Mouse (Mus musculus) heart, adult 8-10 months (tissue): Measurements from ENCODE around the gene Ccnl1. TPM values are rescaled to one million over a fixed set of nuclear protein-coding genes. Genes with fewer than 3 reads are reported as not detected.

Experiments
- DNase-seq: peaks from one replicate; pipeline ENCODE4 v3.0.0; 2022; ENCODE audit warnings: low spot score
- total RNA-seq, 4 experiments: library from RNA; stranded (reverse); gene quantifications; 2 replicates each; pipeline ENCODE4 v1.2.4; 2022

Ccnl1 gene
- 10 to 100 TPM; 14.9 to 20.4 (median 16.9) TPM for total RNA-seq

DNA sequence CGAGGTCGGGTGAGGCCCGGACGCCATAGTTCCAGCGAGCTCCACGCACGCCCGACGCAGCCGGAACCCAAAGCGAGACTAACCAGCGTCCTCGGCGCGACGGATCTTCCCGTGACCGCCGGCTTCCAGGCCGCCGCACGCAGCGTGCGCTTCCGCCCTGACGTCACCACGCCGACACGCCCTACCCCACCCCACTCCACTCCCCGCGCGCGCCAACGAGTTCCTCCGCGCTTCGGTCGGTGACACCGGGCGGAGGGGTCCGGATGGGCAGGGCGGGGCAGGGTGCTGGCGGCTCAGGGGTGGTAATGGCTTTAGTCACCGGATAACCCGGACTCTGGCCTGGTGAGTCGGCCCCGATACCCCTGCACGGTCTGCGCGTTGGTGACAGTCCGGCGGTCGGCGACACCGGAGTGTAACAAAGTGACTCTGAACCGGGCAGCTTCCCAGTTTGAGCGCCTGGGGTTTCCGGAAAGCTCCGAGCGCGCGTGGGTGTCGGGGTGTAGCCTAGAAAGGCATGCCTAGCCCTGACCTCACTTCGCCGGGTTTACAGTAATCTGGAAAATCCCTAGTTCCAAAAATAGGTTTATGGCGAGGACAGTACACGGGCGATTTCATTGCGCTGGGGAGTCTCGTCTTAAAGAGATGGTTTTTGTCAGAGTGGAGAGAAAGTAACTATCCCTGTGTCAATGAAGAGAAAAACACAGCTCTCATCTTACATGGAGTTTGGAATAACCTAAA lies at the start of gene Ccnl1:
Gene Ccnl1, minus strand, starts transcription at position 148 of the 738 bp plus-strand sequence.
- peak; percentile 96 for DNase-seq

DNA sequence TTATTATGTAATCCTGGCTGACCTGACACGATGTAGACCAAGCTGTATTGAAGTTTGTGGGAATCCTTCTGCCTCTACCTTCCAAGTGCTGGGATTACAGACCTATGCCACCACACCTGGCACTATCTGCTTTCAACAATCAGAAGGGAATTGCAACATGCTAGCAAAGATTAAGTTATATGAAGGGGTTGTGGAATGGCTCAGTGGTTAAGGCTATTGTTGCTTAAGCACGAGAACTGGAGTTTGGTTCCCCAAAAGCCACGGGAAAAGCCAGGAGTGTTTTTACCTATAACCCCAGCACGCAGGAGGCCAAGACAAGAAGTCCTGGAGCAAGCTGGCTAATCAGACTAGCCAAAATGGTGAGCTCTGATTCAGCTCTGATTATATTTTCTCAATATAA lies 46.9 kb upstream of the Ccnl1 start:
- DNase-seq, result no peak

GRCm38 (mm10) chr3:66004220-66004951 lies 46.3 kb upstream of the Ccnl1 start:
- DNase-seq, result no peak

DNA sequence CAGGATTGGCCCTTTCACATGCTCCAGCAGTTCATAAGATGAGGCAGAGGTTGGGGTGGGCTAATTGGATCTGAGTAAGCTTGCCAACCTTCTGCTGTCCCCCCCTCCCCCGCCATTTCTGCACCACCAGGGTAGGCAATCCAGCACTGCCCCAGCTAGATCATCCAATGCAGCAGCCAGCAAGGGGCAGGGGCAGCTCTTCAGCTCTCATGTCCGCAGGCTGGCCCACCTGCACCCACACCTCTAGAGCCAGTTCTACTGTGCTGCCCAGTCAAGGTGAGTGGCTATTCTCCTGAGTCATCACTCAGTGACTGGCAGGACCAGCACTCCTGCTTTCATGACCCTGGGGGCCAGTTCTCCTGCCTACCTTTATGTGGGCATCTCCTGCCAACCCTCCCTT lies 42.4 kb upstream of the Ccnl1 start:
- DNase-seq, result no peak

- no peak for DNase-seq
Measured at GRCm38 (mm10) chr3:65997360-65998008, 39.4 kb upstream of the Ccnl1 start.

GRCm38 (mm10) chr3:65992395-65993340 lies 34.6 kb upstream of the Ccnl1 start:
- no peak for DNase-seq

- DNase-seq, result peak; percentile 66
Measured at GRCm38 (mm10) chr3:65990957-65991646, 33.1 kb upstream of the Ccnl1 start.

DNA sequence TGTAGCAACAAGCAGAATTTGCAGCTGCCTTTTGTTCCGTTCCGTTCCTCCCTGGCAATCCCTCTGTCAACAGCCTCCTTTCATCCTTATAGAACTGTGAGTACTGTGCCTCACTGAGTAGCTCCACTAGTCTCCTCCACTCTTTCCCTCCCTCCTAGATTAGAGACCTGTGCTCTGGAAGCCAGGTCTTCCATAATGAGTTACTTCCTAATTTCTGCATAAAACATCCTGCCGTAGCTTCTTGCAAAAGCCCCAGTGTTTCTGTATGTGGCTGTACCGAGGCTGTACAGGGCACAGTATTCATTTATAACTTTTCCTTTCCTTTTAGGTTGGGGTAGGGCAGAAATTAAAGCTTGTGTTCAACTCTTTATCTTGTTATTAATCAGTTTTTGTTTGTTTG lies 32.5 kb upstream of the Ccnl1 start:
- DNase-seq, result no peak

DNA sequence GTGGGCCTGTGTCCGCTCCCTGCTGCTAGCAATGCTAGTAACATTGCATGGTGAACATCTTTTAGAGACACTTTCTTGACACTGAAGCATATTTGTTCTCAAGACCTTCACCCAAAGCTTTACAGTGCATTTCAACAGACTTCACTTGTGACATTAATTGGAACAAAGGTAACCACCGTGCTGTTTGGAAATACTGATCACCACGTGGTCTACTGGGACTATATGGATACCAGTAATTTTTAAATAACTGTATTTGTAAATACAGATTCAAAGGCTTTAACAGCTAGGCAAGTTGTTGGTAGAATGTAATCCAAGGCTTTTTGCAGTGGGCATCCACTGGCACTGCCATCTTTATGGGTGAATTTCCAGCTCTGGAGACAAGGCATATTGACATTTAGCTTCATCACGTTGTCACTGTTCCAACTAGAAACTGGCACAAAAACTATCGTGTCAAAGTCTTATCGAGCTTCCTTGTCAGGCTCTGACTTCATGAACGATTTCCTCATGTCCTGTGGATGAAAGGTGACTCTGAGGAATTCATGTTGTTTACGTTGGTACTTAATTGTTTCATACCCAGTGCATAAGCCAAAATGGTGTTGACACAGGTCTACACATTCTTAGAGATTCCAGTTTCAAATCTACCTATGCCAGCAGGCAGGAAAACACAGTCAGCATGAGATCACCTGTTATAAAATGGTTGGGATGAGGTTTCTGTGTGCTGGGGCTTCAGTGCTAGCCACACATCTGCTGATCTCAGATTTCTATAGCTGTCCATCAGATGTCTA lies 30.9 kb upstream of the Ccnl1 start:
- no peak for DNase-seq

DNA sequence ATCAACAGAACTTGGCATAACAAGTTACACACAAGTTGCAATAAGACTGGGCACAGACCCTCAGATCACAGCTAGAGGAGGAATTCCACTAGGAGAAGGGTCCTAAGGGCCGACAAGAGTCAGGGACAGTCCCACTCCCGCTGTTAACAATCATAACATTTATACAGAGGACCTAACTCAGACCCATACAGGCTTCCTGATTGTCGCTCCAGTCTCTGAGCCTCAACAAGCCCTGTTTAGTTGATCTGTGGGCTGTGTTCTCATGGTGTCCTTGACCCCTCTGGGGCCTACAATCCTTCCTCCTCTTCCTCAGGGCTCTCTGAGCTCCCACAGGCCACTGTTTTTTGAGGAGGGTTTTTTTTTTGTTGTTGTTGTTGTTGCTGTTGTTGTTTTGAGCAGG lies 18.2 kb upstream of the Ccnl1 start:
- DNase-seq, result no peak

DNA sequence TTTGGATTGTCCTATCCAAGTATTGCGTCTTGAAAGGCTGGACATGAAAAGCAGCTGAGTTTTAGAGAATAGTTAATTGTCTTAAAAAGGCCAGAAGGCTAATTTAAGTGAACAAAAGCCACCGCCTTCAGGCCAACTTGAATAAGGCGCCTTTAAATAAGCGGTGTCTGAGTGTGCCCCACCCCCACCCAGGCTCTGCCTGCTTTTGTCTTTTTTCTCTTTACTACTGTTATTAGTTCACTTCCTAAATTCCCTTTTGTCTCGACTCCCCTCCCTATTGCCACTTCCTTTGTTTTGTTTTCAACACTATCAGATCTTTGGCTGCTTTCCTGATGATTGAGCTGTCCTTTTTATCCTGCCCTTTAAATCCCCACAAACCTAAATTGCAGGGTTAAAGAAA lies 17.3 kb upstream of the Ccnl1 start:
- peak; percentile 64 for DNase-seq

- peak; percentile 97 for DNase-seq
Measured at GRCm38 (mm10) chr3:65974232-65975058, 16.4 kb upstream of the Ccnl1 start.

- DNase-seq, result no peak
Measured at GRCm38 (mm10) chr3:65973501-65974231, 15.6 kb upstream of the Ccnl1 start.

- DNase-seq, result no peak
Measured at GRCm38 (mm10) chr3:65969196-65969595, 11.1 kb upstream of the Ccnl1 start.

GRCm38 (mm10) chr3:65966360-65966759 lies 8.3 kb upstream of the Ccnl1 start:
- no peak for DNase-seq

DNA sequence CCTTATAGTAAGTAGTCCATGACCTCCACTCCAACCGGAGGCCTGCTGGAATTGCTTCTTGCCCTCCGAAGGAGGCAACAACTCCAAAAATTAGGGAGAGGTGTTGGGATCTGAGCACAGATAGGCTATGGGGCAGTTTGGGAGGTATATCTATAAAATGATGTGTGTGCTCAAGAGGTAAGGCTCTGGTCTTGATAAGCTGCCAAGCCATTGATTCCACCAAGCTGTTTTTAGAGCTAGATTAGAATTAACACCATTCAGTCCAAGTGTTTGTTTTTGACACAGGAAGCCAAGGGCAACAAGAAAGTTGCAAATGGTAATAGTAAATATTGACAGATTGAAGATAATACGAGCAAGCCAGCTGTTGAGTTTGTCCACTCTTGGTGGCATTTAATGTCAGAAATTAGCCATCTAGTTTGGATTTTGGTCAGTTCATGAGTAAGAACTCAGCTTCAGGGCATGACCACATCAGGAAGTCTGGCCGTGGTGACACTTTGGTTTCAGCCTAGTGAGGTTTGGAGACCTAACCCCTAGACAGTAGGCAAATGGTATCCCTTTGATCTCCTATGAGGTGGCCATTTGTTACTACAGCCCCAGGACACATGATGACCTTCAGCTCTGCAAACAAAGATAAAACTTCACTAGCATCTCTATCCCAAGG lies 4.4 kb upstream of the Ccnl1 start:
- DNase-seq, result no peak

DNA sequence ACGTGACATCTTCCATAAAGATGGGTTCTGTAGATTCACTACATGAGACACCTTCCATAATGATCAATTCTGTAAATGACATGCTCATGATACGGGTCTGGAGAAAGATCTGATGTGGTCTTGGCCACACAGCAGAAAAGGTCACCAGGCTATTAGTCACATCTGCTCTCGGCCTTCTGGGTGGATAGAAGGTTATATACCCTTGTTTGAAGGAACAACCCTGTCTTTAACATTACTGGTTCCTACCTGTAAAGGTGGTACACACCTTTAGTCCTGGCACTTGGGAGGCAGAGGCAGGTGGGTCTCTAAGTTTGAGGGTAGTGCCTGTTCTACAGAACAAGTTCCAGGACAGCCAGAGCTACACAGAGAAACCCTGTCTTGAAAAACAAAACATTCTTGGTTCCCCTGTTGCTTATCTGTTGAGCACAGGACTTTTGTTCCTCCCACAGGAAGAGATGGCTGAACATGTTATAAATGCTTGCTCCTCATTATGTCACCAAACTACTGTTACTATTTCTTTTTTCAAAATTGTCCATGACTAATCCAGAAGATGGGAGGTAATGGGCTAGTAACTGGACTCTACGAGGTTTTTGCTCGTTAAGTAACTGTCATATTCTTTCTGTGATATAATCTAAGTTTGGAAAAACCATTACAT lies 2.4 kb upstream of the Ccnl1 start:
- DNase-seq, result no peak
